In the genomic region with DNA sequence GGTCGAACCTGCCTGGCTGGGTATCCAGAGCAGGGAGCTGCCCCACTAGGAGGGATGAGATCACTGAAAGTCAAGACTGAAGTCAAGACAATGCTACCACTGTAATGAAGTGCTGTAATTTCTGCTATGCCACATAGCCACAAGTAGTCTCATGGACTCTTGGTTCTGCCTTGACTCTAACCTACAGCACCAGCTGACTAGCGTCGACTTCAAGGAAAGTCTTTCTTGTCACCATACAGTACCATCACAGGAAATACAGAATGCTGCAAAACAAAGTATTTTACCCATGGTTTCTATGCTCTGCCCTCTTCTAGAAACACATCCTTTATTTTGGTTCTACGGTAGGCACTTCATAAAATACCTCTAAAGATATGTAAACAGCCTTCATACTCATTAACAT, we compare ENCODE assay signal across 23 mouse cellular contexts. TPM values are rescaled to one million over a fixed set of nuclear protein-coding genes. Genes with fewer than 3 reads are reported as not detected.
A peak's percentile ranks its signal among the peaks of the same experiment; 100 is the strongest.
DNase-seq lines count a peak whose midpoint lies in the region; TF ChIP-seq lines count a peak whose summit lies in the region.
"Had no signal": no experiment of that assay in that cellular context is flagged by ENCODE, and none has a peak within 500 bp of the region (broad histone marks: within the 10 kb centered on the region; RNA-seq: fewer than 3 reads in every experiment).

No protein-coding gene starts in this region.

- H3K4me1 ChIP-seq in thymus, adult 2 months (replicated peaks; ENCODE audit: control insufficient read depth, insufficient read depth, low read length): peaks cover 24% of the 10 kb centered on the region
- H3K4me1 ChIP-seq: forebrain, embryonic 10.5 days had no signal

- DNase-seq in thymus, adult 2 months: no peak
- no peak for DNase-seq in thymus, adult 18-20 months
- peak; percentile 57 for DNase-seq in CD4-positive, CD25-positive, alpha-beta regulatory T cell, adult 2 months (ENCODE audit: low read depth, low spot score)
- DNase-seq in T-cell, adult 2 months (ENCODE audit: low spot score): peak; percentile 6
- no peak for DNase-seq in urinary bladder, postnatal 14 days (ENCODE audit: low spot score)
- no peak for DNase-seq in frontal cortex, adult 2 months (ENCODE audit: extremely low spot score in 1 of 2, low spot score in 1 of 2)
- DNase-seq: adrenal gland, postnatal 10 days; adrenal gland, postnatal 36 days; B cell, adult 2 months; cerebellum, adult 18-20 months; cerebellum, adult 9-10 months; cerebellum, postnatal 14 days; gastrocnemius, adult 2 months; gastrocnemius, postnatal 14 days; heart, adult 18-20 months; heart, postnatal 10 days; heart, postnatal 36 days had no signal

- 58% methylated on average over 4 of the region's 4 CpGs for WGBS in thymus, adult 2 months

- no peak for TF ChIP-seq CTCF in thymus, adult 2 months (IDR thresholded peaks at IDR 0.05; ENCODE audit: borderline replicate concordance, control insufficient read depth, extremely low read depth, insufficient read depth, low read length, poor library complexity)

- no peak overlapping the region for H3K4me3 ChIP-seq in thymus, adult 2 months (ENCODE audit: control insufficient read depth, insufficient read depth, low read length)
- H3K4me3 ChIP-seq: forebrain, embryonic 10.5 days; forebrain, embryonic 13.5 days; gastrocnemius, adult 2 months; heart, embryonic 12.5 days; heart, embryonic 15.5 days; hindbrain, embryonic 10.5 days; hindbrain, embryonic 13.5 days had no signal

- H3K27ac ChIP-seq in thymus, adult 2 months (ENCODE audit: control insufficient read depth, insufficient read depth, low read length): peak overlapping the region; percentile 77
- H3K27ac ChIP-seq: forebrain, embryonic 10.5 days; forebrain, embryonic 13.5 days; gastrocnemius, adult 2 months; heart, embryonic 15.5 days; hindbrain, embryonic 10.5 days; hindbrain, embryonic 13.5 days had no signal

- no peak for TF ChIP-seq POLR2A in thymus, adult 2 months (IDR thresholded peaks at IDR 0.05; ENCODE audit: control insufficient read depth, extremely low read depth, insufficient read depth, low read length, poor library complexity)

- H3K36me3 ChIP-seq in thymus, adult 2 months (ENCODE audit: control insufficient read depth, insufficient read depth, low read length): no peaks in the 10 kb centered on the region
- H3K36me3 ChIP-seq: forebrain, embryonic 10.5 days; heart, embryonic 15.5 days; hindbrain, embryonic 10.5 days had no signal

- no peaks in the 10 kb centered on the region for H3K27me3 ChIP-seq in thymus, adult 2 months (ENCODE audit: control insufficient read depth, insufficient read depth, low read length)
- H3K27me3 ChIP-seq: forebrain, embryonic 13.5 days; heart, embryonic 12.5 days; heart, embryonic 15.5 days; hindbrain, embryonic 13.5 days had no signal

RNA-seq across cellular contexts. Expression of gene Tom1l2, which starts 22.2 kb away (rescaled TPM):
- 85.1 and 99.5 TPM in 2 replicates for polyA plus RNA-seq in thymus, adult 2 months (2012; rRNA removed)
- polyA plus RNA-seq in frontal cortex, adult 2 months (2012; rRNA removed): 187 and 204 TPM in 2 replicates

RNA-seq across cellular contexts. Expression of gene Drc3, which starts 22.6 kb away (rescaled TPM):
- 2.8 and 5.2 TPM in 2 replicates for polyA plus RNA-seq in thymus, adult 2 months (2012; rRNA removed)
- polyA plus RNA-seq in frontal cortex, adult 2 months (2012; rRNA removed): 11.7 and 12.5 TPM in 2 replicates

Comparison
In these comparisons a context has a peak if more than half of its experiments do, and no peak if none do; other contexts are left out.
1. DNase-seq: peak in CD4-positive, CD25-positive, alpha-beta regulatory T cell, adult 2 months (single experiment) and T-cell, adult 2 months (single experiment); none in thymus, adult 2 months (single experiment), thymus, adult 18-20 months (0 of 2), urinary bladder, postnatal 14 days (single experiment) and frontal cortex, adult 2 months (0 of 2).